Mouse (Mus musculus) spleen, adult 2 months (tissue): Measurements from ENCODE around the gene Col4a3.

Experiments used
- CTCF ChIP-seq: fragments of 200-500 bp; IDR thresholded peaks from 2 replicates; pipeline ENCODE4 v1.5.1; 2011; ENCODE audit warnings: mild to moderate bottlenecking, inconsistent platforms; ENCODE audit not compliant: insufficient read depth, insufficient read length, insufficient replicate concordance; ENCODE audit errors: extremely low read depth
- POLR2A ChIP-seq: fragments of 200-500 bp; IDR thresholded peaks from 2 replicates; pipeline ENCODE4 v1.6.1; 2011; ENCODE audit warnings: low read depth, low read length, inconsistent platforms

GRCm38 (mm10) chr1:82725875-82726185 lies 139.1 kb downstream of the Col4a3 start:
- TF ChIP-seq CTCF, result no peak
- TF ChIP-seq POLR2A, result no peak
